Mouse (Mus musculus) T-cell, adult 66 days (primary cell): ENCODE data around the gene Bsn. TPM values are rescaled to one million over a fixed set of nuclear protein-coding genes. Genes with fewer than 3 reads are reported as not detected.

ENCODE experiments used
- total RNA-seq, 2 experiments: library from RNA; stranded (reverse); gene quantifications; 3 replicates in 1 of 2; 4 replicates in 1 of 2; pipeline ENCODE4 v1.2.4; 2023

Bsn gene
- 1 to 10 TPM in 1 of 2 experiments, under 1 TPM in 1; 0.59 to 1.2 TPM for total RNA-seq

DNA sequence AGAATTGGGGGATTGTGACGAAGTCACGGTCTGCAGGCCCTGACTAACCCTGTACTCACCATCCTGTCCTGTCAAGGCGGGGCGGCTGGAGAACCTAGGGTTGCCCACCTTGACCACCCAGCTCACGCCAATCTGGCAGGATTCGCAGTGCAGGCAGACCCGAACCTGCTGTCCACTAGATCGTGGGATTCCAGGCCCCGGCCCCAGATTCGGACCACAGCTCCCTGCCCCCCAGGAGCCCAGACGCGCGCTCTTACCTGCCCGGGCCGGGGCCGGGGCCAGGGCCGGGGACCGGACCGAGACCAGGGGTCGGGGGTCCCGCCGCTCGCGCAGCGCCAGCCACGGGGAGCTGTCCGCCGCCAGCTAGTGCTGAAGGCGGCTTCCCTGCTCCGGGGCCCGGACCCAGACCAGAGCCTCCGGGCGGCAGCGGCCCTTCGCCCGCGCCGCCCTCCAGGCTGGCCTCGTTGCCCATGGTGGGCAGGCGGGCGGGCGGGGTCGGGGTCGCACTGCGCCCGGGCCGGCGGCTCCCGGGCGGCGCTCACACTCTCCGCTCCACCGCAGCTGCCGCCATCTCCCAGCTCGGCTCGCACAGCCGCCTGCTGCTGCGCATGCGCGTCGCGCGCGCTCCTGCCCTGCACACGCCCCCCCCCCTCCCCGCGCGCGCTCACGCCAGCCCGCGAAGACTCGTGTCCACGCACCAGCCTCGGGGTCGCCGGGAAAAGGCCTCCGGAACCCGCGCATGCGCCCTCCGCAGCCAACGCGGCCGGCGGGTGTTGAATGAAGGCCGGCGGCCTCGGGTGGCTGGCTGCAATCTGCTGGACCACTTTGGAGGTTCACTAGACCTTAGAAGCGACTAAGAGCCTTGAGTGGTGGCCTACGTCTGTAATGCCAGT is at the start of gene Bsn:
Gene Bsn, minus strand, starts transcription at position 598 of the 893 bp plus-strand sequence.

DNA sequence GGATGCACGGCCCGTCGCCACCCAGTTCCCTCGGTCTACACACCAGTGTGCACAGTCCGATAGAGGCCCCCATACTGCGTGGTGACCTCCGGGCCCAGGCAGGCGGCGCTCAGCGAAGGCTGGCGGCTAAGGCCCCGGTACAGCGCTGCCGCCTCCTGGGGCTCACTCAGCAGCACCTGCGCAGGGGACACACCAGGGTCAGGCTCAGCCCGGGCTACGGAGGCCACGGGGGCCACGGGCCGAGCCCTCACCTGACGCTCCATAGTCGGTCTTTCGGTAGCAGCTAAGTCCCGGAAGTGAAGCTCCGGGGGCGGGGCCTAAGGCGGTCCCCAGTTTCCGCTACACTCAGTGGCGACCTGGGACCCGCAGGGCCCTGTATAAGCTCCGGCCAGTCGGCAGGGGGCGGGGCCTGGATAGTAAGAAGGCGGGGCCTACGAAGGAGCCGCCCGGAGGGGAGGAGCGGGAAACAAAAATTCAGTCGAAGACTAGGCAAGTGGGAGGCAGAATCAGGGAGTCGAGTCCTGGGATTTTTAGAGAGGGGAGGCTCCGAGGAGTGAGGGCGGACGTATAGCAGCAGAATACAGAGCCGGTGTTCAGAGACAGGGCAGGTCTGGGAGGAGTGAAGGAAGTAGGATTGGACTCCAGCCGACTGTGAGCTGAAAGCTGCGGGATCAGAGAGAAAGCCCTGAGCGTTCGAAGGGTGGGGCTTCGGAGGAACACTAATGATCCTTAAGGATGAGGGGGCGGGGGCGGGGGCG is 95.8 kb downstream of the Bsn start, which contains the start of gene Apeh:
Gene Apeh, minus strand, starts transcription at position 423 of the 758 bp plus-strand sequence.

DNA sequence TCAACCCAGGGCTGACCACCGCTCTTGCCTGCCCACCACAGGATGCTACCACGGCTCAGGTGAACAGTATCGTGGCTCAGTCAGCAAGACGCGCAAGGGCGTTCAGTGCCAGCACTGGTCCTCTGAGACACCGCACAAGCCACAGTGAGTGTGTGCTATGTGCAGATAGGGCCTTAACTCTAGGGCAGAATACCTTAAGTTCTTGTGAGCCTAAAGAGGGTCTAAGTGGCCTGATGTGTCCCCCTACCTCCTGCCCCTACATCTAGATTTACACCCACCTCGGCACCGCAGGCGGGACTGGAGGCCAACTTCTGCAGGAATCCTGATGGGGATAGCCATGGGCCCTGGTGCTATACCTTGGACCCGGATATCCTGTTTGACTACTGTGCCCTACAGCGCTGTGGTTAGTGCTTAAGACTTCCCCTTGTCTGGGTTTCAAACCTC is 107.2 kb downstream of the Bsn start, which contains the start of gene Rnf123:
Gene Rnf123, minus strand, starts transcription at position 359 of the 444 bp plus-strand sequence.

DNA sequence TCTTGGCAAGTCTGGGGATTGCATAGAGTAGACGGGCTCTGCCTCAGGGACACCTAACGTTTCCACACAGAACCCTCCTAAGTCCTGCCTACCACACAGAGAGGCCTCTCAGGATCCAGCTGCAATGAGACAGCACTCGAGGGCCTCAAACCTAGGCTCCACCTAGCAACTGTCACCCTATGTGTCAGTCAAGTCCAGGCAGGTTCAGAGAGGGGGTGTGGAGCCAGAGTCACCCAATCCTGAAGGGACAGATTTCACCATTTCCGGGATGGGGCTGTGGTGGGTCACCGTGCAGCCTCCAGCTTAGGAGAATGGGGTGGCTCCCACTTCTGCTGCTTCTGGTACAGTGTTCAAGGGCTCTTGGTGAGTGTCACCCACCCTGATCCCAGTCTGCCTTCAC is 110.0 kb downstream of the Bsn start, which contains the start of gene Mst1:
Gene Mst1, plus strand, starts transcription at position 269 of the 400 bp plus-strand sequence.

DNA sequence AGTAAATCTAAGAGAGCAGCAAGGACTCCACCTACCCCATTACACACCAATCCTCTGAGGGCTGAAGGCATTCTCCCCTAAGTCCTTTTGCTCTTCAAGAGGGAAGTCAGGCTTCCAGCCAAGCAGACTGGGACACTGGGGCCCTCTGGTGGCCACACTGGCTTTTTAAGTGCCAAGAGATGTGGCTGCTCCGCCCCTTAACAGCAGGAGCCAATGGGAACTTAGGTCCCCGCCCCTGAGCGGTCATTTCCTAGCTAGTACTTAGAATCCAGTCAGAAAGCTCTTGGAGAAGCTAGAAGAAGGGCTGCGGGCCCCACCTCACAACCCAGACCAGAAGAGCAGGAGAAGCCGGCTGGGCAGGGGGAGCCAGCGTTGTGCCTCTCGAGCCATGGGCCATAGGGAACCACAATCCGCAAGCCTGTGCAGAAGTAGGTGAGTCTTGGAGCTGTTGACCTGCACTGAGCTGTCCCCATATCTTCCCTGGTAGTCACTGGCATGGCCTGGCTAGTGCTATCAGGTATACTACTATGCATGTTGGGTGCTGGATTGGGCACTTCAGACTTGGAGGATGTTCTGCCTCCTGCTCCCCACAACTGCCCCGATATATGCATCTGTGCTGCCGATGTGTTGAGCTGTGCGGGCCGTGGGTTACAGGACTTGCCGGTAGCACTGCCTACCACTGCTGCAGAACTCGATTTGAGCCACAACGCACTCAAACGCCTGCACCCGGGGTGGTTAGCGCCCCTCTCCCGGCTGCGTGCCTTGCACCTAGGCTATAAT is 137.1 kb downstream of the Bsn start, which contains the start of gene Amigo3:
Gene Amigo3, plus strand, starts transcription at position 275 of the 780 bp plus-strand sequence.

DNA sequence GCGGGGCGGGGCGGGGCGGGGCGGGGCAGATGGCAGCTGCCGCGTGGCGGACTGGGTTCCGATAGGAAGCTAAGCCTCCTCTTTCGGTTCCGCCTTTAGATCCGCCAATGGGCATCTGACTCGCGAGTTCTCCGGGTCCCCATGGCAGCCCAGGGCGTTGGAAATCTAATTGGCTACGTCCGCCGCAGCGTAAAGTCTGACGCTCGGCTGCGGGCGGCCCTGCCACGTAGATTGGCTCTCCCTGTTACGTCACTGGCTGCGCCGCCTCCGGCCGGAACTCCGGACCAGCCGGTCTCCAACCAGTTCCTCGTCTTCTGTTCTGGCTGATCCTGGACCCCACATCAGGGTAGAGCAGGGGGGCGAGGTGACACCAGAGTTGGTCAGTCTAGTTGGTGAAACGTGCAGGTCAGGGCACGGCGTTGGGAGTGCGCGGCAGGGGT is 141.1 kb downstream of the Bsn start, which contains the start of gene Gmppb:
Gene Gmppb, plus strand, starts transcription at position 227 of the 440 bp plus-strand sequence.

Other genes starting within 250 kb of the Bsn start
- 10 to 100 TPM in 1 of 2 experiments, 1 to 10 TPM in 1; 9.4 to 14.3 TPM for gene Traip, start 240.2 kb downstream of the Bsn start, total RNA-seq
- gene Uba7, start 214.9 kb downstream of the Bsn start, total RNA-seq, result 100 to 1,000 TPM; 189 to 213 TPM
- under 1 TPM in 1 of 2 experiments, not detected in 1; 0.89 TPM for gene Gm20661, start 207.3 kb downstream of the Bsn start, total RNA-seq
- gene Inka1, start 204.5 kb downstream of the Bsn start, total RNA-seq, result 1 to 10 TPM; 1.3 to 3.3 TPM
- gene Cdhr4, start 197.9 kb downstream of the Bsn start, total RNA-seq, result 1 to 10 TPM; 2.6 to 4.2 TPM
- under 1 TPM in 1 of 2 experiments, not detected in 1; 0.35 TPM for gene Gm20662, start 194.0 kb downstream of the Bsn start, total RNA-seq
- gene Ip6k1, start 187.9 kb downstream of the Bsn start, total RNA-seq, result 100 to 1,000 TPM; 141 to 144 TPM
- 10 to 100 TPM; 18.2 to 19.6 TPM for gene Gmppb, start 141.1 kb downstream of the Bsn start, total RNA-seq
- 1 to 10 TPM; 6.5 to 7.5 TPM for gene Amigo3, start 137.2 kb downstream of the Bsn start, total RNA-seq
- gene Mst1, start 109.9 kb downstream of the Bsn start, total RNA-seq, result under 1 TPM; 0.23 to 0.50 TPM
- 100 to 1,000 TPM; 181 to 188 TPM for gene Rnf123, start 107.0 kb downstream of the Bsn start, total RNA-seq
- 100 to 1,000 TPM; 105 to 120 TPM for gene Apeh, start 95.8 kb downstream of the Bsn start, total RNA-seq
- 10 to 100 TPM; 32.0 to 33.0 TPM for gene Dag1, start 73.6 kb upstream of the Bsn start, total RNA-seq
- gene Nicn1, start 100.0 kb upstream of the Bsn start, total RNA-seq, result 1 to 10 TPM; 2.9 to 3.2 TPM
- gene Amt, start 106.5 kb upstream of the Bsn start, total RNA-seq, result 1 to 10 TPM; 1.9 to 2.3 TPM
- gene Rhoa, start 115.7 kb upstream of the Bsn start, total RNA-seq, result 100 to 1,000 TPM; 347 to 351 TPM
- gene Tcta, start 115.8 kb upstream of the Bsn start, total RNA-seq, result 10 to 100 TPM; 10.4 to 11.9 TPM
- gene Gpx1, start 148.5 kb upstream of the Bsn start, total RNA-seq, result 100 to 1,000 TPM; 212 to 222 TPM
- gene Usp4, start 157.5 kb upstream of the Bsn start, total RNA-seq, result 100 to 1,000 TPM; 154 to 155 TPM
- 10 to 100 TPM in 1 of 2 experiments, 1 to 10 TPM in 1; 7.6 to 10.3 TPM for gene 1700102P08Rik, start 202.4 kb upstream of the Bsn start, total RNA-seq
- under 1 TPM in 1 of 2 experiments, not detected in 1; 0.18 TPM for gene Ccdc36, start 238.1 kb upstream of the Bsn start, total RNA-seq
- not detected for gene BC048562, start 246.1 kb upstream of the Bsn start, total RNA-seq